Mouse (Mus musculus) gastrocnemius, adult 8-10 months (tissue): ENCODE data around the gene Rasal3. TPM values are rescaled to one million over a fixed set of nuclear protein-coding genes. Genes with fewer than 3 reads are reported as not detected.
A peak's percentile ranks its signal among the peaks of the same experiment; 100 is the strongest.

ENCODE experiments used
- DNase-seq, 2 experiments: peaks; one replicate each; pipeline ENCODE4 v3.0.0; 2022; ENCODE audit warnings: low spot score in 2 of 2
- microRNA-seq: library from miRNA; unstranded; fragments of <30 nt; microRNA quantifications from one replicate; pipeline ENCODE4 v1.2.0, GENCODE M21; 2022
- total RNA-seq, 4 experiments: library from RNA; stranded (reverse); gene quantifications; 2 replicates each; pipeline ENCODE4 v1.2.4; 2022

Gene Rasal3
- total RNA-seq, 4 experiments from 2014 or later: not detected

DNA sequence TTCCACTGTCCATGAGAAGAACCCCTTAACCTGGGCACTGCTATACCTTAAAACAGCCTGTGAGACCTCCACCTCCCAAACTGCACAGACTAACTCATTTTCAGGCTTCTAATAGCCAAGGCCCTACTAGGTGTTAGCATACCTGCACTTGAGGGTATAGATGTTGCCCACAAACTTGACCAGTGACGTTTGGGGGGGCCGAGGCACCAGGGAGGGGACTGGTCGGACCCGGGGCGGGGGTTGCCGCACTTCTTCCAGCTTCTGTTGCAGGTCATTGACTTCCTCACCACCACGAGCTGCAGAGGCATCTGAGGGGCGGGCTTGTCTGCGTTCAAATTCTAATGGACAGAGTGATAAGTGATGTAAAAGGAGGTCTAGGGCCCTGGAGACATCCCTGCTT is 47.1 kb downstream of the Rasal3 start:
- no peak for DNase-seq

DNA sequence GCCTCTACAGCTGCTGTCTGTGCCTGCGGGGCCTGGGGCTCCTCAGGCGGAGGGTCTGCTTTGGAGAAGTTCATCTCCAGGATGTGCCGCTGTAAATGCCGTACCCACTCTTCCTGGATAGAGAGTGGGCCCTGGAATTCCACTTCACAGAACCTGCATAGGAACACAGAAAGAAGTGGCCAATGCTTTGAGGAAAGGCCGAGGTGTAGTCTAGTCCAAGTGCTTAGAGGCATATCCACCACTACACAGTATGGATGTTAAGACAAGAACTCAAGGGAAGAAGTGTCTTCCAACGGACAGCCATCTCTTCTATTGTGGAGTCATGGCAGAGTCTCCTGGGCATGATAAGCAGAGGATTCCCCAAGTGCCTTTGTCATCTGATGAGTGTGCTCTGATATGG is 48.4 kb downstream of the Rasal3 start:
- no peak for DNase-seq

DNA sequence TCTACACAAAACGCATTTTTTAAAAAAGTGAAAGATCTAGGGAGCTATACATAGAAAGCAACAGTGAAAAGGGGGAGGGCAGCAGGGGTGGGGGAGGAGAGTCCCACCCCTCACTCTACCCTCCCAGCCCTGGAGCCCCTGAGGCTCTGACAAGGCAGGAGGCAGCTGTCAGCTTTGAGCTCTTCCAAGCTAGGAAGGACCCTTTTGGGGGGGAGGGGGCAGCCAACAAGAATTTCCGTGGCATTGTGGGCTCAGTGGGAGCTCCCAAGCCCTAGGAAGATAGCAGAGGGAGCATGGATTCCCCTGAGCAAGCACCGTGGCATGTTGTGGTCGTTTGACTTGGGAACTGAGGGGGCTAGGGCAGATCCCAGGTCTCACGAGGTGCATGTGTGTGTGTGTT is 49.2 kb downstream of the Rasal3 start:
- no peak for DNase-seq

DNA sequence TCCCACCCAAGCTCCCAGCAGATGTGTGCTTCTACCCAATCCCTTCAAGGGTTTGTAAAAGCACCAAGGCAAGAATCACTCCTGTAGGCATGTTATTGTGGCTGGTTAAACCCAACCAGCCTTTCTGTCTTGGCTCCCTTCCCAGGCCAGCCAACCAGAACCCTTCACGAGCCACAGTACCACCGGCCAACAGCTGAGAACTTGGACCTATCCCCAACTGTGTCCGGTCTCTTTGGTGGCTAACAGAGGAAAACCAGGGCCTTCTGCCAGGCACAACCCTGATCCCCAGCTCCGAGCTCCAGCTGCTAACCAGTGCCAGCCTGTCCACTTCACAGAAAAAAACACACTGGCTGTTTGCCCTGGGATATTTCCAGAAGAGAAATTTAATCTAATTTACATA is 49.7 kb downstream of the Rasal3 start:
- peak; percentile 65 to 81 for DNase-seq

DNA sequence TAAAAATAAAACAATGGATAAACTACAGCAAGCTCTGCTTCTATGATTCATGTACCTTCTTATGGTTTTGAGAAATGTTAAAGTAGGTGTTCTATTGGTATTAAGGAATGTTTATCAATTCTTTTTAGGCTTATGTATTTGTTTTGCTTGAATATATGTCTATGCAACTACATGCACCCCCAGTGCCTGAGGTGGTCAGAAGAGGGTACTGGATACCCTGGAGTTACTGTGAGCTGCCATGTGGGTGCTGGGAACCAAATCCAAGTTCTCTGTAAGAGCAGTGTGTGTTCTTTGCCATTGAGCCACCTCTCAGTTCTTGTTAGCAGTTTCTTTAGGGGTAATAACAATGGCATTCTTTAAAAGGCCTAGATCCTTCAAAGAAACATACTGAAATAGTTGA is 51.7 kb downstream of the Rasal3 start:
- no peak for DNase-seq

DNA sequence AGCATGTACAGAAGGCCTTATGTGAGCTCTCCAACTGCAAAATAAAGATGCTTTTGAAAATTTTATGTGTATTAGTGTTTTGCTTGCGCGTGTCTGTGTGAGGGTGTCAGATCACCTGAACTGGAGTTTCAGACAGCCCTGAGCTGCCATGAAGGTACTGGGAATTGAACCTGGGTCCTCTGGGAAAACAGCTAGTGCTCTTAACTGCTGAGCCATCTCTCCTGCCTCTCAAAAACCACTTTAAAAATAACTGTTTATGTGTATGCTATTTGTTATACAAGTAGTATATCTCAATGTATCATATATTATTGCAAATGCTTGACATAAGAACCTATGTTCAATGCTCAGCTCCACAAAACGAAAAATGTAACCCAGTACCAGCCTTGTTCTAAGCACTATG is 52.1 kb downstream of the Rasal3 start:
- no peak for DNase-seq

DNA sequence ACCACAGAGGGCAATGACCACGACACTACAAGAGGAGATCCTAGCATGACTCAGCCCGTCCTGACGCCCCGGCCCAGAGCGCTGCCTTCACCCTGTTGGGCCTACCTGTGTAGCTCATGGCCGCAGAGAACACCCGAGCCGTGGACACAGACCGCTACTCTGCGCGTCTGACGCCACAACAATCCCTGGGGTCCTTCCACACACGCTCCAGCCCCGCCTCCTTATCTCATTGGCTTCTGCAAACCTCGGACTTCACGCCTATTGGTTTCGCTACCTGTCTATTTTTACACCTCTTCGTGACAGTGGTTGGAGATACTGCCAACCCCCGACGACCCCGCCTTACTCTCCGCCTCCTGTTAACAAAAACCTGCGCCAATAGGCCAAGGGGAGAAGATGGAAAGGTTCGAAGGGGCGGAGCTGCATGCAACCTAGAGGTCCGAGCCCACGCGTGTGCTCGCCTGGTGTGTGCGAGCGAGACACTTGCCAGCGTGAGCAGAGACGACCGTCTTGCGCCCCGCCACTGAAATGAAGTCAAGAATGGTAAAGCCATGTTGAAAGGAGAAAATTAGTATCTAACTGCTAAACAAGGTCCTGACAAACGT is 52.9 kb downstream of the Rasal3 start, which contains the start of gene Akap8l:
TSS of gene Akap8l (minus strand) at position 226 of the 602 bp plus-strand sequence.
- peak; percentile 97 for DNase-seq

DNA sequence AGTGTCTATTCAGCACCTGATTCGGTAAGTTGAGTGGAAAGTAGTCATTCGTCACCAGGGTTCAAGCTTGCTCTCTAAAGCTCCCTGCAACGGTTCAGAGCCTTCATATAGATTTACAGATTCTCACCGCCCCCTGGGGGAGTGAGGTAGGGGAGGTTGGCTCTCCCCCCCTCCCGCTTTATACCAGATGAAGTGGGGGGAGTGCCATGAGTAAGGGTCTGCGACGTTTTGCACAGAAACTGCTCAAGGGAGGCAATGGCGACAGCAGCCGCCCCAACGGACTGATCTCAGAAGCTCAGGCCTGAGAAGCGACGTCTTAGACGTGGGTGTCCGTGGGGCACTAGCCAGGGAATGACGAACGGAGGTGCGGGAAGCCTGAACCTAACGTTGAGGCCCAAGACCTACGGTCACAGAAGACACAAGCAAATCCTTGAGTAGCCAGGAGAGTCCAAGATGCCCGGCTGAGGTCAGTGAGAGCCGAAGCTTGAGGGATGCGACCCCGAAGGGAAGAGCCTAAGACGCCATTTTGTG is 53.5 kb downstream of the Rasal3 start:
- no peak for DNase-seq

DNA sequence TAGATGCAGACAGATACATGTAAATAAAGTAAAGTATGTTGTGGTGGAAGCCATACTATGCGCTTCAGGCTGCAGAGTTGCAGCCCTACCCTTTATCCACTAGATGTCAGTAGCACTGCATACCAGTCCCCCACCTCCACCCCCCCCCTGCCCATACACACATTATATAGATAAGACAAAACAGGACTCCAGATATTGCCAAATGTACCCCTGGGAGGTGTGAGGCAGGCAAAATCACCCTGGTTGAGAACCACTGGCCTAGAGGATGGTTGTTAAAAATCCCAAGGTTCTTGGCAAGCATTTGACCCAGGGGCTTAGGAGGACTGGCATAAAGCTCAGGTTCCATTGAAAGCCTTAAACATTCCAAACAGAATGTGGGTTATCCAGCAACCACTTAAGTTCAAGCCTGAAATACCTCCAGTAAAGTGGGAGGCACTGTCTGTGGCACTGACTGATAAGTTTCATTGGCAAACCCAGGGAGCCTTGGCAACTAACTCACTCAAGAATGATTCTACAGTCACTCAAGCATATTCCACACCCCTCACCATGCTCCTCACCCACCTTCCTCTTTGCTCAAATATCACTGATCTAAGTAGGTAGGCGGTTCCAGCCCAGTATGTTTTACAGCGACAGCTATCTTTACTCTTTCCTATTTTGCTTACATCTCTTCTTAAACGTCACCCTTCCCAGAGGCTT is 54.2 kb downstream of the Rasal3 start:
- no peak for DNase-seq

DNA sequence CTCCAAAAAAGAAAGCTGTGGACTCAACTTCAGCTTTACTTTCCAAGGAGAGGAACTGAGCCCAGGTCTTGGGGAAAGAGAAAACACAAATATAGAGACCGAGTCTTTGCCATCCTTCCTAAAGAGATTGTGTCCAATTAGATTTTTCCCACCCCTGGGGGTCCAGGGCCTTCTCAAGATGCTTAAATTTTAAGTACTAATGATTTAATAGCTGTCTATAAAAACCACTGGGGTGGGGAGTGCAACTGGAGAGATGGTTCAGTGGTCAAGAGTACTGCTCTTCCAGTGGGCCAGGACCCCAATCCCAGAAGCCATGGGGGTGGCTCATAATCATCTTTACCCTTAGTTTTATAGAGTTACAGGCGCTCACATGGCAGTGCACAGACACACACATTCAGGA is 55.0 kb downstream of the Rasal3 start:
- no peak for DNase-seq

DNA sequence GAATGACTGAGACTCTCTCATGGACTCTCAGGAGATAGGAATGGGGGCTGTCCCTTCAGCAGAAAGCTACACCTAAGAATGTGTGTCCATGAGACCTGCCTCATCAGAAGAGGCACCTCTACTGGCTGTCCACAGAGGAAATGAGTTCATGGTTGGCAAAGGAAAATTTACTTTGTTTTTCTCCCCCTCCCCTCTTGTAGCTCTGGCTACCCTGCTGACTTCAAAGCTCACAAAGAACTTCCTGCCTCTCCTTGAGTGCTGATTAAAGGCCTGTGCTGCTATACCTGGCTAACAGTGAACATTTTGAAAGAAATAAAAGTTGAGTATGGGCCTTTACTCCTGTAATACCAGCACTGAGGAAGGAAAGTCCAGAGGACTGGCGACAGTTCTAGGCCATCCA is 62.3 kb downstream of the Rasal3 start:
- DNase-seq: no peak

Small RNA genes within 50 kb of the gene (microRNA-seq; reads per million reads assigned to microRNA genes)
- gene Gm22201: not detected

Other genes with a start within 250 kb of the Rasal3 start
- 10 to 100 TPM in 1 of 4 experiments, 1 to 10 TPM in 3; 7.3 to 10.6 (median 8.4) TPM for gene Notch3, start 236.7 kb downstream of the Rasal3 start, total RNA-seq
- gene Ephx3, start 214.0 kb downstream of the Rasal3 start, total RNA-seq: under 1 TPM in 2 of 4 experiments, not detected in 2; 0.24 TPM
- gene Brd4, start 118.9 kb downstream of the Rasal3 start, total RNA-seq: 10 to 100 TPM; 38.2 to 40.8 (median 39.0) TPM
- gene Akap8, start 82.3 kb downstream of the Rasal3 start, total RNA-seq: 10 to 100 TPM; 27.5 to 36.4 (median 34.5) TPM
- 10 to 100 TPM; 29.4 to 41.8 (median 37.5) TPM for gene Akap8l, start 53.0 kb downstream of the Rasal3 start, total RNA-seq
- 10 to 100 TPM; 13.5 to 14.1 (median 13.6) TPM for gene Wiz, start 14.1 kb downstream of the Rasal3 start, total RNA-seq
- not detected for gene Pglyrp2, start 20.6 kb upstream of the Rasal3 start, total RNA-seq
- 1 to 10 TPM; 1.2 to 6.3 (median 2.5) TPM for gene Cyp4f39, start 49.1 kb upstream of the Rasal3 start, total RNA-seq
- gene Cyp4f17, start 102.5 kb upstream of the Rasal3 start, total RNA-seq: 1 to 10 TPM; 1.6 to 2.6 (median 1.7) TPM
- gene Cyp4f16, start 133.0 kb upstream of the Rasal3 start, total RNA-seq: 1 to 10 TPM in 2 of 4 experiments, under 1 TPM in 2; 0.48 to 1.9 (median 1.2) TPM
- gene Cyp4f37, start 217.7 kb upstream of the Rasal3 start, total RNA-seq: not detected